Mouse (Mus musculus) megakaryocyte, adult 5-6 weeks (primary cell): ENCODE results near the gene Lrrc14b. TPM values are rescaled to one million over a fixed set of nuclear protein-coding genes. Genes with fewer than 3 reads are reported as not detected.

Source experiments
- ATAC-seq: 2 replicates; pipeline ENCODE4 v1.8.0; 2016; ENCODE audit warnings: mild to moderate bottlenecking, inconsistent platforms; ENCODE audit not compliant: poor library complexity, severe bottlenecking
- total RNA-seq, 2 experiments: library from RNA; stranded (forward) in 1 of 2; stranded (reverse) in 1 of 2; fragments of 153-499, 151-499 nt in 1 of 2; fragments of 221-1000, 200-1000 nt in 1 of 2; gene quantifications; 2 replicates each; pipeline versions ENCODE4 v1.2.3 to v1.2.4; 2015 to 2017

Lrrc14b gene
- total RNA-seq (2015) (not detected in 2 replicates), total RNA-seq (2017) (not detected in 2 replicates)

DNA sequence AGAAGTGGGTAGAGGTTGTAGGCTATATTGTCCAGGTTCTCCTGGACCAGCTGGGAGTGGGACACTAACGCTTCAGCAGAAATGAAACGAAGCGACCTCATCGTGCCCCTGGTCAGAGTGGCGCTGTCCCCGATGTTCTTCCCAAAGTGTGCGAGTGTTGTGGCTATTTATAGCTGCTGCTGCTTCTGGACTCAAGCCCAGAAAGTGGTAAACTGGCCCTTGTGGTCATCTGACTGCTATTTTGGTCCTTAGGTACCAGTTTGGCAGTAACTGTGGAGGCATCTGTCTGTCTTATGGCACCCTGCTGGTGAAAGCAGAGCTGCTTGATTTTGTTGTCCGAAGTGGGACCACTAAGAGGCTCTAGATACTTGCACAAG, at the start of gene Lrrc14b:
Gene Lrrc14b, minus strand, starts transcription at position 147 of the 377 bp plus-strand sequence.
- ATAC-seq: no peak

DNA sequence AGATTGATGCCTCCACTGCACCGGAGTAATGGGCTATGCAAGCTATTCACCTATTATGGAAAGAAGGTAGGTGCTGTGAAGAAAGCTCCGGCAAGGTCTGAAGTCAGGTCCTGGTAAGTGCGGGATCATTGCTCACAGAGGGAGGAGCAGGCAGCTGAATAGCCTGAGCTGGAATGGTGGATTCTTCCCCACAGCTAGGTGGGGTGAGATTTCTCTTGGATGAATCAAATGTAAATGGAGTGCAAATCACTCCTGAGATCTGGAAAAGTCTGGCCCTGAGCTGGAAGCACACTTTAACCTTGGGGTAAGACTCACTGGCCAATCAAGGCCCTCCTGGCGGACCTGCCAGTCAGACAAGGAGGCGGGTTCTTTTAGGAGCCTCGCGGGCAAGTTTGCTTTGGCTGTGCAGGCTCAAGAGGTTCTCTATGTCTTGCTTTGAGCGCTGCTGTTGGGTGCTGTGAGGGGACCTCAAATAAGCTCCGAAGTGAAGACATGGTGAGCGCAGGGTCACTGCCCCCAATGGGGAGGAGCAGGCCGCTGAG, 35.6 kb upstream of the Lrrc14b start, which contains the start of gene Ftl1-ps1:
Gene Ftl1-ps1, plus strand, starts transcription at position 397 of the 542 bp plus-strand sequence.
- no peak for ATAC-seq

DNA sequence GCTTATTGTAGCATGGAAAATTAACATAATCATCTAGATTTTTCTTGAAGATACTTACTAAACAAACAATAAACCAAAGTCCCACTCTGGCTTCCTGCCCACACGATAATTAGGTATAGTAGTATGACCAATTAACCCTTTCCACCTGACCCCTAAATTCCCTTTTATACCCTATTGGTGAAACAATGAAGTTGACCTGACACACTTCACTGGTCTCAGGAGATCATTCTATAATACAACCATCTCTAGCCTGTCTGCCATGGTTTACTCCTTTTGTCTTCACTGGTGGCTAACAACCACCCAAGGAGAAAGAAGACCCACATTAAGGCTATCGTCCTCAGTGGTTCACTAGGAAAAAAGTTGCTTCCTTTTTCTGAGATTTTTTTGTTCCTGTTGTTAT, 27.4 kb upstream of the Lrrc14b start:
- ATAC-seq: no peak

DNA sequence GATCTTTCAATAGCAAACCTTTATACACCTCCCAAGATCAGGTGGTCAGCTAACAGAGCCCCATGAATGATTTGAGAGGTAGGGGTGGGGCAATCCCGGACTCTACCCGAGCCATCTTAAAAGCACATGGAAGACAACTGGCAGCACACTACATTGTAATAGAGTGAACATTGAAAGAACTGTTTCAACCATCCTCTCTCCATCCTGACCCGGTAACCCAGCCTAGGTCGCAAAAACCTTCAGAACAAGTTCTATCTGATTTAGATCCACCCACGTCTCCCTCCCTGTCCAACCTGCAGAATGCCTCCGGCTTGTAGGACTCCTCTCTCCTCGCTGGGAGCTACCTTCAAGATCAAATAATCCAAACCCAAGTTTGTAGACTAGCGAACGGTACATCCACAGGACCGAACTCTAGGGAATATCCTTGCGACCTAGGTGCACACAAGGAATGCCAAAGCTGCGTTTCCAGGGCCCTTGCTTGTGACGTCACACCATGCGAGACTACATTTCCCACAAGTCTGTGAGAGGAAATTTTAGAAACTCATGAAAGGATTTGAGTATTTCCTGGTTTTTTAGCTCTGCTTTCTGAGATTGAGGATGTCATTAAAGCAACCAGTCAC, 26.7 kb upstream of the Lrrc14b start, which contains the start of gene Zfp72:
Gene Zfp72, minus strand, starts transcription at position 466 of the 620 bp plus-strand sequence.
- peak; percentile 91 for ATAC-seq

DNA sequence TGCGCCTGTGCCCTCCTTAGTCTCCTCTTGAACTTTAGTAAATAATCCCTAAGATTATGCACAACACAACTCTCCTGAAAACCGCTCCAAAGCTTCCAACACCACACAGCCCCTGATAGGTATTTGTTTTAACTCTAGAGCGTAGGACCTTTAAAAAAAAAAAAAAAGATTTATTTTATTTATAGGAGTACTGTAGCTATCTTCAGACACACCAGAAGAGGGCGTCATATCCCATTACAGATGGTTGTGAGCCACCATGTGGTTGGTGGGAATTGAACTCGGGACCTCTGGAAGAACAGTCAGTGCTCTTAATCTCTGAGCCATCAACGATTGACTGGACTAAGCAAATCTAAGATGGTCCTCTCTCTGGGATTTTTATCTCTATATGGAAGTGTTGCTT, 25.9 kb upstream of the Lrrc14b start:
- ATAC-seq: no peak

DNA sequence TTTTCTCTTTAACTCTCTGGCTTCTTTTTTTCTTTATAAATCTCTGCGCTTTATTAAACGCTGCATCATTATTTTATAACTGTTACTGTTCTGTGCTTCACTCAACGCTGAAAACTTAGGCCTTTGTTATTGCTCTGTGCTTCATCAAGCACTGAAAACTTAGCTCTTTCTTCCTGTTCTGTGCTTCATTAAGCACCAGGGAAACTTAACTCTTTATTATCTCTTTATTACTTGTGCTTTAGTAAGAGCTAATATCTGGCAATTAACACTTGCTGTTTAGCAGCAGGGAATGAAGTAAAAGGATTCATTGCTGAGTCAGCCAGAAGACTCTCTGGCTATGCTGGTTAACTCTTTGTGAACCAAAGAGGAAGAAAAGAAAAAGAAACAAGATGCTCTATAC, 18.5 kb upstream of the Lrrc14b start:
- ATAC-seq: no peak

DNA sequence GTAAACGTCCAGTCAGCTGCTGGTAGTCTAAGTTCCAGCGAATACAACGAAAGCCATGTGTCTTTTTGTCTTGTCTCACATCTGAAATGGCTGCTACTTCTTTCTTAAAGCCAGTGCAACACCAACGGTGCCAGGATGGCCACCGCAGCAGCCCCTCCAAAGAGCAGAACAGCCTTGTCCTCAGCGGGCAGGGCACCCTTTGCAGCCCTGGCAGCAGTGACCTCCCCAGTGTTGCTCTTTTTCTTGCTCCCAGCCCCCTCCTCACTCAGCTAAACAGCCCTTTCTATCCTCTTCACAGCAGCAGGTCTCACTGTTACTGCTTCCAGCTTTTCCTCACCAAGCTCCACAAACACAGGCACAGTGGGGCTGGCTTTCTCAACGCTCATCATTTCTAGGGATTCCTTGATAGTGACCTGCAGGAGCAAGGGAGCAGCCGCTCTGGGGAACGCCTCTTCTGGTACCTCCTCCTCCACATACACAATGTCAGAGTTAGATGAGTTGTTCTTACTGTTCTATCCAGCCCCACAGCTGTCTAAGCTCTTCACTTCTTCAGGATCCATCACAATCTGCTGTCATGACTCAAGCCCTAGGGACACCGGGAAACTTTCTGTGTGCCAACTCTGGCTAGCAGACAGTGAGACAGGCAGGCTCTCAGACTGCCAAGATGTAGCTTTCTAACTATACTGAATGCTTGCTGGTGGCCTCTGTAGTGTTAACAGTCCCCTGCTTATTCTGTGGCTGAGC, 17.9 kb upstream of the Lrrc14b start:
- ATAC-seq: no peak

DNA sequence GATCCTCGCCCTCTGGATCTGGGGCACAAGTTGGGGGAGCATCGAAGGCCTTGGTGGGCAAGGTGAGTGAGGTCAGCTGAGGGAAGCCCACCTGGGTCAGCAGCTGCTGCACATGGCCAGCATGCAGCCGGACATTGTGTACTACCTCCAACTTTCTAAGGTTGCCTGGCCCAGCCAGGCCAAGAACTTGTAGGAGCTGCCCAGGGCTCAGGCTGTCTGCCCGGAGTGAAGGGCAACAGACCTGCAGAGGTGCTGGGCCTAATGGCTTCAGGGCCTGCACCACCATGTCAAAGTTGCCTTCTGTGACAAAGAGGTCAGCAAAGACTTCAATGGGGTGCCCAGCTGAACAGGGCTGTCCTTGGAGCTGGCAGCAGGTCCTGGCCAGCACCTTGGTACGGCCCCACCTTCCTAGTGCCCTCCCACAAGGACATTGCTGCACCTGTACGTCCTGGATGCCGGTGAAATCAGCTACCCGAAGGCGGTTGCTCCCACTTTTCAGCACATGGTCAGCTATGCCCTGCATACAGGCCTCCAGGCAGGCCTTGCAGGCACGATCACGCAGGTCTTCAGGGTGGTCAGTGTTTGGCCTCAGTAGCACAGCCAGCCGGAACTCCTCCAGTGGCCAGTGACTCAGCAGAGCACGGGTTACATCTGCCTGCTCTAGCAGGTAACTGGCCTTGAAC, 488 bp downstream of the Lrrc14b start:
- ATAC-seq: no peak

DNA sequence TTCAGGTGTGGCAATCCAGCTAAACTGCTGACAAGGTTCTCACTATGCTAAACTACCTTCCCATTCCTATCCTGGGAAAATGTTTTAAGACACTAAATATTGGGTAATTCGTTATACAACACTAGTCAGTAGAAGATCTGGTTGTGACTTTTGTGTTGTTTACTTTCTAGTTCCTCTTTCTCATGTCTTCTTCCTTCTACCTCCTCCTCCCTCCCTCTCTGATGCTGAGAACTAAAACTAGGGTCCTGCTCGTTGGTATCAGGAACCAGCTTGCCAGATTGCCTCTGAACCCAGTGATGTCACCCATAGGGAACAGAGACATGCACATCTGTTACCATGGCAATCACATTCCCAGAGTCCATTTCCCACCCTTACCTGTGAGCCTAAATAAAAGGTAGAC, 1.6 kb downstream of the Lrrc14b start:
- ATAC-seq: peak; percentile 79

DNA sequence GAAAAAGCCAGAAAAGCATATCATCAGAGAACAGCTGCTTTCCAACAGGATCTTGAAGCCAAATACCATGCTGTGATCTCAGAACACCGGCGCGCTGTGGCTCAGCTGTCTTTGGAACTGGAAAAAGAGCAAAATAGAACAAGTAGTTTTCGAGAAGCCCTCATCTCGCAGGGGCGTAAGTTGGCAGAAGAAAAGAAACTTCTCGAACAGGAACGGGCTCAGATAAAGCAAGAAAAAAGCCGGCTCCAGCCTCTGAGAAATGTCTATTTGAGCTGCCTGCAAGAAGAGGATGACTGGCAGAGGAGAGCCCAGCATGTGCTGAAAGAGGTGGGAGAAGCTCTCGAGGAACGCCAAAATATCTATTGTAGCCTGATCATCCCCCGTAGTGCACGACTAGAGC, 7.3 kb downstream of the Lrrc14b start:
- ATAC-seq: no peak

DNA sequence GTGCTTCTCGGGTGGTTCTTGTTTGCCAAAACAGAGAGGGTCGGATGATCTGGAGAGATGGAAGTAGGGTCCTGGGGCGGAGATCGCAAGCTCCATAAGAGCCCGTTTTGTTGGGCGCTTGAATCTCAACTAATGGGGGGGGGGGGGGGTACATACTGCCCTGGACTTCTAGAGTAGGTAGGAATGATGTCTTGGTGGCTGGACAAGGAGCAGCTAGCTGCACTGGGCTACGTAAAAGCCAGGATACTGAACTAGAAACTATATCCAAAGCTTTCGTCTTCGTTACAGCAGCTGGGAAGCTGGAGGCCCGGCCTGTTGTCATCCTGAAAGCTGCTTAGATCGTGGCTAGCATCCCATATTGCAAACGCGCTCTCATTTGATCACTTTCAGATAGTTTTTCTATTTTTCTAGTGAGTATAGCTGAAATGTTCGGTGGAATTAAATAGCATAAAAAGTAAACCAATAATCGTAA, 13.3 kb downstream of the Lrrc14b start:
- ATAC-seq: no peak

DNA sequence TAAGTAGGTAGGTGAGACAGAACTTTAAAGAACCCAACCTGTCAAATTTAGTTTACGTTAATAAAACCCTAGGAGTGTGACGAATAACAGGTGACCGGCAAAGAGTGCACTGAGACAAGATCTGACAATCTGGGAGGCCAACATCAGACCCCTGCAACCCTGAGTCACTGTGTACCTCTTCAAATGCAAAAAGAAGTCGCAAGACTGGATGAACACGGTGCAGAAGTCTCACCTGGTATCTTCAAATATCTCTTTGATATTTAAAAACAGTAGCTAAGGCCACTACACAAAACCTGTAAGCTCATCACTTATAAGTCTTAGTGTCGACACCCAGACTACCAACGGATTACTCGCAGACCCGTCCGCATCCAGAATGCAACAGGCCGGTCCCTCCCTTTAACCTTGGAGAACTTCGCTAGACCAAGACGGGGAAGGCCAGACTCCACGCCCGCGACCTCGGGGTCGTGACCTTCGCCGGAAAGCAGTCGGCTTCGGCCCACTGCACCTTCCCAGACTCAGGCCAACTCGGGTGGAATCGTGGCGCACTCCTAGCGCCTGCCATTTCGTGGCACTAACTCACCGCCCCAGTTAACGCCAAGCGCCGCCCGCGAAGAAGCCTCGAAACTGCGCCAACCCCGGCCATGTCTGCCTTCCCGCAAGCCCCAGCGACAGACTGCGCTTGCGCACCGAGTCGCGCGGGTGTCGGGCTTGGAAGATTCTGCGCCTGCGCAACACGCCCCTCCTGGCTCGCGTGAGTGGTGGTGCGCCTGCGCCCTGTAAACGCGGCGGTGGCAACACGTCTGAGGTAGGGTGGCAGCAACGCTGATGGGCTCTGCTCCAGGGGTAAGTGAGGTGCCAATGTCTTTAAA, 14.0 kb downstream of the Lrrc14b start, which contains the start of the genes Sdha and Ccdc127:
Gene Sdha, minus strand, starts transcription at position 715 of the 869 bp plus-strand sequence.
Gene Ccdc127, plus strand, starts transcription at position 744 of the 869 bp plus-strand sequence.
- ATAC-seq: peak; percentile 94

DNA sequence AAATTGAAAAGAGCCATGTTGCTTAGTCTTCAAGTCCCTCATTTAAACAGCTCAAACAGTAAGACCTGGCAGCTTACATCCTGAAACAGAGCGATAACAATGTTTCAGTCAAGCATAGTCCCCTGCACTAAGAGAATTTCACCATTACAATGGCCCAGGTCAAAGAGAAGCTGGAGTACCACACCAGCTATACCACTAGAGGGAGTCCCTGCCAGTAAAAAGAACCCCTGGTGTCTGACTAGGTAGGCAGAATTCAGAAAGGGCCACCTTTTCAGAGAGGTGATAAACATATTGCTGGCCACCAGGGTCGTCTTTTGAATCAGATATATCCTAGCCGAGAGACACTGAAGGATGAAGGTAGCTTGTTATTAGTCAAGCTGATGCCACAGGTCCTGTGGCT, 22.8 kb downstream of the Lrrc14b start:
- ATAC-seq: peak; percentile 98

DNA sequence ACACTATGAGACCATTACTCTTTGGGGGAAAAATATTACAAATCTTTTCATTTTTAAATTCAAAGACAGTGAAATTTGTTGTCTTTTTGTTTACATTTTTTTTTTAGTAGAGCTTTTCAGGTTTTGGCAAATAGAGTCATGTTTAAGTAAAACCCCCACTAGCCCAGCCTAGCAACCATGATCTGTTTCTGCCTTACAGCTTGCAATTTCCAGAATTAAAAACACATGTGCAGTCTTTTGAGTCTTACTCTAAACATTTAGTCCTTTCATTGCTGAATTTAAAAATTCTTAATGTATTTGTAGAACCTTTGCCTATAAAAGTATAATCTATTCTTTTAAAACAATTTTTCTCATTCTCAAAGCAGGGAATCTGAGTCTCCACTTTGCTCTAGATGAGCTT, 34.5 kb downstream of the Lrrc14b start:
- no peak for ATAC-seq

DNA sequence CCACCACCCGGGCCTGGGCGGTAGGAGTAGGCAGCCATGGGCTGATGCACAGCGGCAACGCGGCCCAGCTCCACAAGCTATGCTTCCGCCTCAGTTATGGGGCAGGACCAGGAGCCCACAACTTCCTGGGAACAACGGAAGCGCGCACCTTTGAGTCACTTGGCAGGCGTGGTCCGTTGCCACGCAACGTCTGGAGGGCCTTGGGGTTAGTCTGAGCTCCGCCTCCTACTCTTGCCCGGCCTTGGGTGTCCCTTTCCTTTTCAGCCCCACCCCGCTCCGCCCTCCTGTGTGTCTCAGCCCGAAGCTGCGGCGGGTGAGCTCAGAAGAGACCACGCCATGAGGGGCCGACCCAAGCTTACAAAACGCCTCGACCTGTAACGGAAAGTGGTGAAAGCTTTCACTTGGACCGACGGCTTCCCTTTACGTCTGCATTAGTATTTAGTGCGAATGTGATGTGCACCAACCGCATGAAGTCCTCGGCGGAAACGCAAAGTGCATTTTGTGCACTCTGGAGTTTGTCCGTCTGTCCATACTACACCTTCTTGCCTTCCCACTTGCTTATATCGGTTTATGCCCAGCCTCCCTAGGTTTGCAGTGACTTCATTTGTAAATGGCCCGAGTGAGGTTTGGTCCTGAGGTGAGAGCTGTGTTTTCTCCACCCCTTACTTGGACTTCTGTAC, 46.5 kb downstream of the Lrrc14b start, which contains the start of gene Pdcd6:
Gene Pdcd6, minus strand, starts transcription at position 411 of the 680 bp plus-strand sequence.
- ATAC-seq: peak; percentile 94

DNA sequence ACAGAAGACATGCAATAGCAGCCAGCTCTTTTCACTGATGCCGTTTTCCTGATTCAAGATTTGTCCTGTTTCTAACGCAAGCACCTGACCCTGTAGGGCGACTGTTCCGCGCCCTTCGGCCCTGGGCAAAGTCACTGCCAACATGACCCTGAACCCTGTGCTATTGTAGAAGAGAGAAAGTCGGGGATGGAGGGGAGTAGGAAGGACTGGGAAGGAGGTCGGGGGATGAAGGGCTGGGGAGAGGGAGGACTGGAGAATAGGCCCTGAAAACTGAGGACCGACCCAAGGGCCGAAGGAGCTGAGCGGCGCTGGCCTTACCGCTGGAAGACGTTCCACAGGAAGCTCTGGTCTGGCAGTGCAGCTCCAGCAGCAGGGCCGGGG, 47.0 kb downstream of the Lrrc14b start:
- ATAC-seq: no peak

DNA sequence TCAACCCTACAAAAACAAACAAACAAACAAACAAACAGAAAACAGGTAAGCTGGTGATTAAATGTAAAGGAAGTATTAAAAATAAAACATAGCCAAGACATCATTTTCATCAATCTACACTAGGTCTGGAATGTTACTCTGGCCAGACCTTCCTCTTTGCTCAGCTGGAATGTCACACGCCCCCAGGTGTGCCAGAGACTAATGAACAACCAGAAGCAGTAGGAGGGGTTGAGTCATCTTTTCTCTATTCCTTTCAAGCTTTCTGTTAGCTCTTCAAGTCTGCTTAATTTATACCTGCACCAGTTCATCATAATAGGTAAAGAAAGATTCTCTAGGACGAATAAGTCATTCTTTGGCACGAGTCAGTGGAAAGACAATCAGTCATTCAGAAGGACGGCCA, 47.4 kb downstream of the Lrrc14b start:
- ATAC-seq: no peak

DNA sequence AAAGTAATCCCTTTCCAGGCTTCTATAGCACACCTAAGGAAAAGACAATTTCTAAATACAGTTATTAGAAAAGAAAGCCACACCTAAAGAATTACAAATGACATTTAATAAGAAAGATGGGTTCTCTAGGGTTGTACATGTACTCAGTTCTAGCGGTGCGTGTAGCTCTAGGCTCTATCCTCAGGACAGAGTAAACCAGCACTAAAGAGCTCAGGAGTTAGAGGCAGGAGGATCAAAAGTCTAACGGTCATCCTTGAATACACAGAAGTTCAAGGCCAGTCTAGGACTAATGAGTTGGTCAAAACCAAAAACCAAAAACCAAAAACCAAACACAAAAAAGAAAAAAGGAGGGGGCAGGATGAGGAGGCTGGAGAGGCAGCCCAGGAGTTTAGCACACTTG, 49.2 kb downstream of the Lrrc14b start:
- ATAC-seq: no peak
